Mouse (Mus musculus): ENCODE results near the gene Syt16. TPM values are rescaled to one million over a fixed set of nuclear protein-coding genes. Genes with fewer than 3 reads are reported as not detected.

Syt16 gene
- total and polyA plus RNA-seq, 2 experiments from 2014 or later: 67.6 to 90.9 TPM

- TF ChIP-seq CTCF (IDR thresholded peaks at IDR 0.05; ENCODE audit: low read depth): peak; percentile 87
- Histone ChIP-seq H3K4me1 (ENCODE audit: insufficient read depth, low read length) (no peaks in the 10 kb centered on the region), H3K9me3 (ENCODE audit: low read length) (no peaks in the 10 kb centered on the region), H3K4me2 (ENCODE audit: low read depth, low read length) (no peak overlapping the region), H3K9ac (replicated peaks; ENCODE audit: low read length) (no peak overlapping the region), H3K36me3 (ENCODE audit: insufficient read depth, low read length) (no peaks in the 10 kb centered on the region), H3K27me3 (ENCODE audit: insufficient read depth, low read length) (no peaks in the 10 kb centered on the region), H3K27ac (no peak overlapping the region), H3K4me3 (ENCODE audit: low read length) (no peak overlapping the region)
- DNase-seq (ENCODE audit: low spot score) (peak; percentile 60), ATAC-seq (peak; percentile 79)
- 17% methylated on average over 8 of the region's 8 CpGs for WGBS
Observed at GRCm38 (mm10) chr12:74009448-74009911, 12.0 kb downstream of the Syt16 start.

DNA sequence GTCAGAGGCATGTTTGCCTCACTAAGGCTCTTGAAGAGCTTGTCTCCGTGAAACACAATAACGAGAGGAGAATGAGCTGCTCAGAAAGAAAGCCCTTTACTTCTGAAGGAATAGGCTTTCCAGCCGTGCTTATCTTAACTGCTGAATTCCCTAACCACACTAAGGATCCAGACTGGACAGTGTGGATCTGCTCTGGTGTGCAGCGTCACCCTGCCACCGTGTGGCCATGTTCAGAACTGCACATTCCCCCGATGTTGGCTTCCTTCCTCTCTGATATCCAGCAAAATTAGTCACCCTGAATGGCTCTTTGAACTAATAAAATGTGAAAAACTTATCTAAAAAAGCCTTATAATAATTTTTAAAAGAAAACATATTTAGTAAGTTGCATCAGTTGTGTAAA is 16.3 kb downstream of the Syt16 start:
- WGBS: 1% methylated on average over 6 of the region's 6 CpGs
- Histone ChIP-seq H3K36me3 (ENCODE audit: insufficient read depth, low read length) (no peaks in the 10 kb centered on the region), H3K9me3 (ENCODE audit: low read length) (no peaks in the 10 kb centered on the region), H3K4me3 (ENCODE audit: low read length) (no peak overlapping the region), H3K27me3 (ENCODE audit: insufficient read depth, low read length) (no peaks in the 10 kb centered on the region), H3K9ac (replicated peaks; ENCODE audit: low read length) (no peak overlapping the region), H3K4me1 (ENCODE audit: insufficient read depth, low read length) (no peaks in the 10 kb centered on the region), H3K4me2 (ENCODE audit: low read depth, low read length) (peak overlapping the region; percentile 1; the same call in 1 of the 2 replicates), H3K27ac (no peak overlapping the region)
- ATAC-seq (peak; percentile 82), DNase-seq (ENCODE audit: low spot score) (peak; percentile 84)
- TF ChIP-seq CTCF (IDR thresholded peaks at IDR 0.05; ENCODE audit: low read depth): peak; percentile 97

GRCm38 (mm10) chr12:74014739-74015270 is 17.3 kb downstream of the Syt16 start:
- H3K9me3 ChIP-seq (ENCODE audit: low read length): no peaks in the 10 kb centered on the region
- 63% methylated on average over 7 of the region's 7 CpGs for WGBS
- H3K27me3 ChIP-seq (ENCODE audit: insufficient read depth, low read length): no peaks in the 10 kb centered on the region
- H3K36me3 ChIP-seq (ENCODE audit: insufficient read depth, low read length): no peaks in the 10 kb centered on the region
- no peak overlapping the region for H3K4me2 ChIP-seq (ENCODE audit: low read depth, low read length)
- H3K4me1 ChIP-seq (ENCODE audit: insufficient read depth, low read length): no peaks in the 10 kb centered on the region
- no peak for DNase-seq (ENCODE audit: low spot score)
- no peak overlapping the region for H3K9ac ChIP-seq (replicated peaks; ENCODE audit: low read length)
- no peak overlapping the region for H3K27ac ChIP-seq
- no peak for ATAC-seq
- H3K4me3 ChIP-seq (ENCODE audit: low read length): no peak overlapping the region
- TF ChIP-seq CTCF (IDR thresholded peaks at IDR 0.05; ENCODE audit: low read depth): peak; percentile 55

DNA sequence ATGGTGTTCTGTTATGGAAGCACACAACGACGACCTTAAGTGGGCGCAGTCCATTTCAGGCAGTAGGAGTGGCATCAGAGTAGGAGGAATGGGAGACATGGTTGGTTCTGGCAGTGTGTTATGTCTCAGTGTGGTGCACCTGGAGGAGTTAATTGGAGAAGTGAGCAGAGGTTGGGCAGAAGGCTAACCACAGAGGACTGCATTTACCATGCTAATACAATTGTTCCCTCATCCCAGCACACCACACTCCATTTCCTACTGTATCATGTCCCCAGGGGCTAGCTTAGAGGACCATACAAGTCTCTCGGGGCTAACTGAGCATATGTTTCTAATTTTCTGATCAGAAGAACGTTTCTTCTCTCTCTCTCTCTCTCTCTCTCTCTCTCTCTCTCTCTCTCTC is 18.0 kb downstream of the Syt16 start:
- H3K27ac ChIP-seq: no peak overlapping the region
- DNase-seq (ENCODE audit: low spot score) (no peak), ATAC-seq (no peak)
- no peak overlapping the region for H3K4me3 ChIP-seq (ENCODE audit: low read length)
- H3K27me3 ChIP-seq (ENCODE audit: insufficient read depth, low read length): no peaks in the 10 kb centered on the region
- no peak overlapping the region for H3K9ac ChIP-seq (replicated peaks; ENCODE audit: low read length)
- no peaks in the 10 kb centered on the region for H3K36me3 ChIP-seq (ENCODE audit: insufficient read depth, low read length)
- no peak overlapping the region for H3K4me2 ChIP-seq (ENCODE audit: low read depth, low read length)
- no peaks in the 10 kb centered on the region for H3K4me1 ChIP-seq (ENCODE audit: insufficient read depth, low read length)
- no peak for TF ChIP-seq CTCF (IDR thresholded peaks at IDR 0.05; ENCODE audit: low read depth)
- no peaks in the 10 kb centered on the region for H3K9me3 ChIP-seq (ENCODE audit: low read length)
- 72% methylated on average over 5 of the region's 5 CpGs for WGBS

GRCm38 (mm10) chr12:74023260-74023659 is 25.8 kb downstream of the Syt16 start:
- DNase-seq (ENCODE audit: low spot score) (no peak), ATAC-seq (no peak)
- no peaks in the 10 kb centered on the region for H3K27me3 ChIP-seq (ENCODE audit: insufficient read depth, low read length)
- H3K4me1 ChIP-seq (ENCODE audit: insufficient read depth, low read length): no peaks in the 10 kb centered on the region
- no peak overlapping the region for H3K4me3 ChIP-seq (ENCODE audit: low read length)
- H3K4me2 ChIP-seq (ENCODE audit: low read depth, low read length): no peak overlapping the region
- H3K27ac ChIP-seq: no peak overlapping the region
- no peak for TF ChIP-seq CTCF (IDR thresholded peaks at IDR 0.05; ENCODE audit: low read depth)
- no peaks in the 10 kb centered on the region for H3K9me3 ChIP-seq (ENCODE audit: low read length)
- H3K36me3 ChIP-seq (ENCODE audit: insufficient read depth, low read length): no peaks in the 10 kb centered on the region
- no peak overlapping the region for H3K9ac ChIP-seq (replicated peaks; ENCODE audit: low read length)
- 67% methylated on average over 5 of the region's 5 CpGs for WGBS

GRCm38 (mm10) chr12:74024912-74025311 is 27.5 kb downstream of the Syt16 start:
- H3K4me3 ChIP-seq (ENCODE audit: low read length): no peak overlapping the region
- no peak overlapping the region for H3K27ac ChIP-seq
- DNase-seq (ENCODE audit: low spot score) (no peak), ATAC-seq (no peak)
- TF ChIP-seq CTCF (IDR thresholded peaks at IDR 0.05; ENCODE audit: low read depth): peak; percentile 31
- 90% methylated on average over 2 of the region's 2 CpGs for WGBS
- no peaks in the 10 kb centered on the region for H3K27me3 ChIP-seq (ENCODE audit: insufficient read depth, low read length)
- H3K9ac ChIP-seq (replicated peaks; ENCODE audit: low read length): no peak overlapping the region
- H3K4me1 ChIP-seq (ENCODE audit: insufficient read depth, low read length): no peaks in the 10 kb centered on the region
- H3K9me3 ChIP-seq (ENCODE audit: low read length): no peaks in the 10 kb centered on the region
- H3K4me2 ChIP-seq (ENCODE audit: low read depth, low read length): no peak overlapping the region
- no peaks in the 10 kb centered on the region for H3K36me3 ChIP-seq (ENCODE audit: insufficient read depth, low read length)

DNA sequence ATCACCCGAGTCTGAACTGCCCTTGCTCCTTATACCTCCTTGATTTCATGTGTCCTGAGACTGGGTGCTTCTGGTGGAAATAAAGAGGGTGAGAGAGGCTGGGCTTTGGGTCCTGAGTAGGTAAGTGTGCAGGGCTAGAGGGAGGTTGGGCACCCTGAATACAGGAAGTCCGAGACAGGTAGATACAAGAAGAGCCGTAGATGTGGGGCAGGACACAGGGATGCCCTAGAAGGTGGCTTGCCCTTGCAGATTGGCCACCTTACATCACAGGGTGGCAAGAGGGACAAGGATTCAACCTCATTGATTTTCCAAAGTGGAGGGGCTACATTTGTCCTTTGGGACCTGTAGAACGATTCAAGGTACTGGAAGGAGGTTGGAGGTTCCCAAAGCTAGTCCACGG is 45.8 kb downstream of the Syt16 start:
- no peak for DNase-seq (ENCODE audit: low spot score)
- no peak for ATAC-seq
- 89% methylated on average over 5 of the region's 5 CpGs for WGBS
- no peak for TF ChIP-seq CTCF (IDR thresholded peaks at IDR 0.05; ENCODE audit: low read depth)
- Histone ChIP-seq H3K27me3 (ENCODE audit: insufficient read depth, low read length) (no peaks in the 10 kb centered on the region), H3K4me3 (ENCODE audit: low read length) (no peak overlapping the region), H3K9ac (replicated peaks; ENCODE audit: low read length) (no peak overlapping the region), H3K9me3 (ENCODE audit: low read length) (no peaks in the 10 kb centered on the region), H3K36me3 (ENCODE audit: insufficient read depth, low read length) (no peaks in the 10 kb centered on the region), H3K4me1 (ENCODE audit: insufficient read depth, low read length) (no peaks in the 10 kb centered on the region), H3K27ac (no peak overlapping the region), H3K4me2 (ENCODE audit: low read depth, low read length) (no peak overlapping the region)

All from hindbrain, postnatal 0 days (tissue).